Mouse (Mus musculus): ENCODE measurements at regions not wholly inside any gene's neighbourhood (a gene's known extent, or its start where the extent isn't known, plus 50 kb on each side); places are given as distances from the start of the nearest gene placed in this dataset.

DNA sequence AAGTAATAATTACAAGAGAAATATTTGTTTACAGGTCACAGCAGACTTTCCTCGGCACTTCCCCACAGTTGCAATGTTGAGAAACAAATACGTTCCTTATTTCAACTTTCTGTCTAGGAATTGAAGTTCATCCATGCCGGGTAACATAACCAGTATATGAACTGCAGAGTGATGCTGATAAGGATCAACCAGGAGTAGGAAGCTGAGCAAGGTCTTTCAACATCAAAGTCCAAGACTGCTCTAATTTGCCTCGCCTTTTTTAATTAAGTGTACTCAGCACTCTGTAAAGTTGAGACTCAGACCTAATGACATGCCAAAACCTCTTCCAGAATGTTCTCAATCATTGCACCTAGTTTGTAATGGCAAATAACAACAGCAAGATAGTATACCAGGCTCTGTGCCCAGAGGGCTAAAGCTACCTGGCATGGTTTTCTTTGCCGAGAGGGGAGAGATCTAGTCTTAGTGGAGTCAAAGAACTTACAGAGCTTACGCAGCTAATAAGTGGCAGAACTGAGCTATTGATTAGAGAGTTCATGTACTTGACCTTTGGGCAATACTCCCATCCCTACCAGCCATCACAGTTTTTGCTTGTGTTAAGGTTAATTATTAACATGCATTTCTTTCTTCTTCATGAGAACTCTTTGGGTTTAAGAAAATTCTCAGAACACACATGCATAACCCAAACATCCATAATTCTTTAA lies 131.6 kb upstream of the BC052040 start:
- H3K27ac ChIP-seq (ENCODE audit: low read depth), result no peak overlapping the region
- DNase-seq (ENCODE audit: low spot score) (no peak), ATAC-seq (ENCODE audit: insufficient read depth, low read depth) (no peak)
- WGBS, result 85% methylated on average over 6 of the region's 6 CpGs
- TF ChIP-seq EP300 (IDR thresholded peaks at IDR 0.05; ENCODE audit: low read depth), result no peak
- TF ChIP-seq CTCF (IDR thresholded peaks at IDR 0.05; ENCODE audit: low read depth), result no peak
- no peaks in the 10 kb centered on the region for H3K27me3 ChIP-seq (ENCODE audit: control insufficient read depth, insufficient read depth, low read length)
- no peaks in the 10 kb centered on the region for H3K9me3 ChIP-seq (replicated peaks; ENCODE audit: control insufficient read depth, low read length)
- H3K4me3 ChIP-seq (ENCODE audit: low read depth, low read length), result no peak overlapping the region
- no peak overlapping the region for H3K9ac ChIP-seq (replicated peaks; ENCODE audit: low read depth, low read length)
- no peaks in the 10 kb centered on the region for H3K36me3 ChIP-seq (replicated peaks; ENCODE audit: control insufficient read depth, insufficient read depth, low read length)
- no peaks in the 10 kb centered on the region for H3K4me1 ChIP-seq (ENCODE audit: control insufficient read depth, insufficient read depth)
- H3K4me2 ChIP-seq (ENCODE audit: low read depth, low read length), result no peak overlapping the region

DNA sequence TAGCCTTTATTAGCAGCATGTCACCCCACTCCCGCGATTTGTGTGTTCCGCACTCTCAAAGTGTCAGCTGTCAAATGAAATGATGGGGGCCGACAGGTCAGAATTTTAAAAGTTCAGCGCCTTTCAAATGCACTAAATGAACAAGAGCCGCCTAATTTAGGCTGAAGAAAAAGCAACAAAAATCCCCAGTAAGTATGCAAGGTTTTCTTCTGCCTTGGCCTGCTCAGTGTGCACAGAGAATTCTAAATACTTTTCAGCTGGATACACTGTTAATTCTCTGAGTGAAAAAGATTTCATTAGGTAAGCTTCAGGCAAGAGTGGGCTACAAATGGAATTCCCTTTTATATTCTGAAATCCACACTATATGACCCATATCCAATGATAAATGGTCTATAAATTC lies 125.9 kb upstream of the BC052040 start:
- ATAC-seq (ENCODE audit: insufficient read depth, low read depth) (no peak), DNase-seq (ENCODE audit: low spot score) (no peak)
- no peak overlapping the region for H3K27ac ChIP-seq (ENCODE audit: low read depth)
- no peak overlapping the region for H3K4me3 ChIP-seq (ENCODE audit: low read depth, low read length)
- 77% methylated on average over 6 of the region's 6 CpGs for WGBS
- TF ChIP-seq EP300 (IDR thresholded peaks at IDR 0.05; ENCODE audit: low read depth) (no peak), CTCF (IDR thresholded peaks at IDR 0.05; ENCODE audit: low read depth) (no peak)
- no peaks in the 10 kb centered on the region for H3K27me3 ChIP-seq (ENCODE audit: control insufficient read depth, insufficient read depth, low read length)
- no peaks in the 10 kb centered on the region for H3K9me3 ChIP-seq (replicated peaks; ENCODE audit: control insufficient read depth, low read length)
- H3K4me2 ChIP-seq (ENCODE audit: low read depth, low read length), result no peak overlapping the region
- H3K36me3 ChIP-seq (replicated peaks; ENCODE audit: control insufficient read depth, insufficient read depth, low read length), result no peaks in the 10 kb centered on the region
- no peak overlapping the region for H3K9ac ChIP-seq (replicated peaks; ENCODE audit: low read depth, low read length)
- H3K4me1 ChIP-seq (ENCODE audit: control insufficient read depth, insufficient read depth), result no peaks in the 10 kb centered on the region

DNA sequence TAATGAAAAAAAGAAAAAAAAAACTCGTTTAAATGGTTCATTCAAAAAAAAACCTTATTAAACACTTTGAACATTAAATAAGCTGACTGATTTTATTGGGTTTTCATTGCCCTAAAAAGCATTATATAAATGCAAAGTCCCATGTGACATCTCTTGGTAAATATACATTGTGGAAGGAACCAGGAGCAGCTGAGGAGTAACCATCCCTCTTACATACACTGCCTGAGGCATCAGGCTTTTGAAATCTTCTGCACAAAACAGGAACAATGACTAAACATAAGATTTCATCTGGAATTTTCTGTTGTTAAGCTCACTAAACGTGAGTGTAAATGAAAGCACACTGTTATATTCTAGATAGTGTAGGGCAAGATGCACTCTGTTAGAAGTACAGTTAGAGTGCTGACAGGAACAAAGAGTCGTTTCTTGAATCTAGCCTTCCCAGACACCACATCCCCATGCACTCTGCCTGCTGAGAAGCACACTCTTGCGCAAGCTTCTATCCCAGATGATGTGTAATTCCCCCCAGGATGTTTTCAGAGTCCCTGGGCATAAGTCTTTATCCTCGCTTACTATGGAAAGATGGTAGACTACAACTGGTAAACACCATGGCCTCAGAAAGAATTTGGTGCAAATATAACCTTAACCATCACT lies 125.0 kb upstream of the BC052040 start:
- Histone ChIP-seq H3K9me3 (replicated peaks; ENCODE audit: control insufficient read depth, low read length) (no peaks in the 10 kb centered on the region), H3K27ac (ENCODE audit: low read depth) (no peak overlapping the region), H3K36me3 (replicated peaks; ENCODE audit: control insufficient read depth, insufficient read depth, low read length) (no peaks in the 10 kb centered on the region), H3K9ac (replicated peaks; ENCODE audit: low read depth, low read length) (no peak overlapping the region), H3K4me2 (ENCODE audit: low read depth, low read length) (no peak overlapping the region), H3K4me1 (ENCODE audit: control insufficient read depth, insufficient read depth) (no peaks in the 10 kb centered on the region), H3K27me3 (ENCODE audit: control insufficient read depth, insufficient read depth, low read length) (no peaks in the 10 kb centered on the region), H3K4me3 (ENCODE audit: low read depth, low read length) (no peak overlapping the region)
- DNase-seq (ENCODE audit: low spot score), result no peak
- 49% methylated on average over 5 of the region's 5 CpGs for WGBS
- TF ChIP-seq EP300 (IDR thresholded peaks at IDR 0.05; ENCODE audit: low read depth) (no peak), CTCF (IDR thresholded peaks at IDR 0.05; ENCODE audit: low read depth) (no peak)
- ATAC-seq (ENCODE audit: insufficient read depth, low read depth), result no peak

DNA sequence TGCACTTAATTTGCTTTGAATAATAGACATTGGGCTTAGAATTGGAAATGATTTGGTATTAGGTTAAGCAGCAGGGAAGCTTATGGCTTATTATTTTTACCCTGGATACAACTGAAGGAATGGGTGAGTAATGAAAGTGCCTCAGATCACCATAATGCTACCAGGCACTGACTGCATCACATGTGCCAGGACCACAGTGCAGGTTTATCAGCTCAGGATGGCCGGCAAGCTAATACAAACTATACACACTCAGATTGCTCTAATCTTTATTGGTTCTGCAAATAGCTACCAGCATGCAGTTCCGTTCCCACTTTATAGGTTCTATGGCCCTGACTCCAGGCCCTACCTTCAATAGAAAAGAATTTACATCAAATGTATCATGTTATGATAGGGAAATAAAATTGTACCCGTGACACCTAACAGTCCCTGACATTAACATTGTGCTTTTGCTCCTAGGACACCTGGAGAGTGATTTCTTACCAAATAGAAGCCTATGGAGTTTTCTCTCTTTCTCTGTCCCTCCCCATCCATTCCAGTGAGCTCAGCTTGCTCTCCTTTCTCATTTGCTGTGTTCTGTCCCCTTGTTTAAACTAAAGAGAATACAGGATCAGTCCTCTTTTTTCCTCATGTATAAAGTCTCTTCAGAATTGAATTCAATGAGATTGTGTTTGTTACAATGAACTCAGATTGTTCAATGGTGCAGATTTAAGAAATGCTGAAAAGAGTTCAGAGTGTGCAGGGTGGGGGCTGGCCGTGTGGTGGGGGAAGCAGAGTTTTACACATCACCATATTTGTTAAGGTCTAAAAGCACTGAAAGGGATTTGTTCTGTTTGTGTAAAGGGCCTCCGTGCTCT lies 121.3 kb upstream of the BC052040 start:
- H3K4me1 ChIP-seq (ENCODE audit: control insufficient read depth, insufficient read depth), result no peaks in the 10 kb centered on the region
- 61% methylated on average over 5 of the region's 5 CpGs for WGBS
- no peaks in the 10 kb centered on the region for H3K36me3 ChIP-seq (replicated peaks; ENCODE audit: control insufficient read depth, insufficient read depth, low read length)
- H3K27me3 ChIP-seq (ENCODE audit: control insufficient read depth, insufficient read depth, low read length), result no peaks in the 10 kb centered on the region
- no peak overlapping the region for H3K27ac ChIP-seq (ENCODE audit: low read depth)
- no peak overlapping the region for H3K4me3 ChIP-seq (ENCODE audit: low read depth, low read length)
- H3K9me3 ChIP-seq (replicated peaks; ENCODE audit: control insufficient read depth, low read length), result no peaks in the 10 kb centered on the region
- no peak for DNase-seq (ENCODE audit: low spot score)
- H3K4me2 ChIP-seq (ENCODE audit: low read depth, low read length), result no peak overlapping the region
- no peak overlapping the region for H3K9ac ChIP-seq (replicated peaks; ENCODE audit: low read depth, low read length)
- TF ChIP-seq CTCF (IDR thresholded peaks at IDR 0.05; ENCODE audit: low read depth), result no peak
- TF ChIP-seq EP300 (IDR thresholded peaks at IDR 0.05; ENCODE audit: low read depth), result no peak
- no peak for ATAC-seq (ENCODE audit: insufficient read depth, low read depth)

DNA sequence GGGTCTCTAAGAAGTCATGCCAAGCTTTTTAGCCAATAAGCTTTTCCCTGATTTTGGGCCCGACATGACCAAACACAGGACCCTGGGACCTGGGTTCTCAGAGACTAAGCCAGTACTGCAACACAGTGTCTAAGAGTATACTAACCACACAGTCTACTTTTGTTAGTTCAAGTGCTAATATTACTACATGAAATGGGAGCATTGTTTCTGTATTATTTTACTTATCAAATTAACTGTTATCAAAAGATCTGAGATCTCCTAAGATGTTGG lies 120.7 kb upstream of the BC052040 start:
- H3K4me1 ChIP-seq (ENCODE audit: control insufficient read depth, insufficient read depth), result no peaks in the 10 kb centered on the region
- no peak for ATAC-seq (ENCODE audit: insufficient read depth, low read depth)

More for the DNA sequence above, 120.7 kb upstream of the BC052040 start:
- no peak for TF ChIP-seq CTCF (IDR thresholded peaks at IDR 0.05; ENCODE audit: low read depth)
- TF ChIP-seq EP300 (IDR thresholded peaks at IDR 0.05; ENCODE audit: low read depth), result no peak
- WGBS, result 83% methylated on average over 1 of the region's 1 CpGs
- DNase-seq (ENCODE audit: low spot score), result no peak
- no peak overlapping the region for H3K4me3 ChIP-seq (ENCODE audit: low read depth, low read length)
- no peak overlapping the region for H3K27ac ChIP-seq (ENCODE audit: low read depth)
- H3K27me3 ChIP-seq (ENCODE audit: control insufficient read depth, insufficient read depth, low read length), result no peaks in the 10 kb centered on the region
- no peaks in the 10 kb centered on the region for H3K36me3 ChIP-seq (replicated peaks; ENCODE audit: control insufficient read depth, insufficient read depth, low read length)
- no peak overlapping the region for H3K9ac ChIP-seq (replicated peaks; ENCODE audit: low read depth, low read length)
- H3K9me3 ChIP-seq (replicated peaks; ENCODE audit: control insufficient read depth, low read length), result no peaks in the 10 kb centered on the region
- H3K4me2 ChIP-seq (ENCODE audit: low read depth, low read length), result no peak overlapping the region

Data from heart, postnatal 0 days (tissue).